Mouse (Mus musculus) stomach, embryonic 14.5 days (tissue): ENCODE results near the gene Nacc1. TPM values are rescaled to one million over a fixed set of nuclear protein-coding genes. Genes with fewer than 3 reads are reported as not detected.
A peak's percentile ranks its signal among the peaks of the same experiment; 100 is the strongest.

ENCODE experiments used
- ATAC-seq: fragments of 200-750 bp; cut with Nextera tagmentation; 2 replicates; pipeline ENCODE4 v1.8.0; 2017; ENCODE audit warnings: low read depth, moderate TSS enrichment; ENCODE audit not compliant: insufficient number of reproducible peaks, insufficient read depth, low FRiP score
- H3K27ac ChIP-seq: fragments of 300-500 bp; sonication (generic); 2 replicates; pipeline ENCODE4 v1.5.1; 2014; ENCODE audit warnings: mild to moderate bottlenecking, low read length, moderate library complexity, mixed read lengths
- H3K27me3 ChIP-seq: fragments of 300-500 bp; sonication (generic); 2 replicates; pipeline ENCODE4 v1.6.1; 2014; ENCODE audit warnings: low read length, control low read depth, mixed read lengths; ENCODE audit not compliant: control insufficient read depth, insufficient read depth
- H3K36me3 ChIP-seq: fragments of 300-500 bp; sonication (generic); 2 replicates; pipeline ENCODE4 v1.6.1; 2014; ENCODE audit warnings: mild to moderate bottlenecking, control low read depth, low read length, moderate library complexity, mixed read lengths; ENCODE audit not compliant: control insufficient read depth, insufficient read depth
- H3K4me1 ChIP-seq: fragments of 300-500 bp; sonication (generic); 2 replicates; pipeline ENCODE4 v1.6.1; 2014; ENCODE audit warnings: low read length, control low read depth, mixed read lengths; ENCODE audit not compliant: control insufficient read depth, insufficient read depth
- H3K4me2 ChIP-seq: fragments of 300-500 bp; sonication (generic); replicated peaks from 2 replicates; pipeline ENCODE4 v1.6.1; 2014; ENCODE audit warnings: low read depth, low read length, control low read depth
- H3K4me3 ChIP-seq: fragments of 300-500 bp; sonication (generic); 2 replicates; pipeline ENCODE4 v1.5.1; 2014; ENCODE audit warnings: low read depth, low read length, control low read depth
- H3K9ac ChIP-seq: fragments of 300-500 bp; sonication (generic); replicated peaks from 2 replicates; pipeline ENCODE4 v1.6.1; 2014; ENCODE audit warnings: low read depth, mild to moderate bottlenecking, control low read depth, low read length, moderate library complexity, mixed read lengths
- H3K9me3 ChIP-seq: fragments of 300-500 bp; sonication (generic); 2 replicates; pipeline ENCODE4 v1.6.1; 2016; ENCODE audit warnings: low read depth, low read length, control low read depth; ENCODE audit not compliant: control insufficient read depth
- WGBS: fragments of 180-500 bp; shearing (Covaris S2); extraction: QIAGEN DNeasy Blood & Tissue Kit; methylation state at CpG from one replicate; pipeline ENCODE4 v1.1.7; 2014; 5-methylcytosine and 5-hydroxymethylcytosine counted together
- polyA plus RNA-seq: library from polyadenylated mRNA; unstranded; fragments of >200 nt; fragmentation: Nextera tagmentation; extraction: Ambion mirVana; gene quantifications from 2 replicates; pipeline ENCODE4 v1.2.1, GENCODE M21; 2014

Nacc1 gene
- polyA plus RNA-seq, 1 experiment from 2014 or later: 25.7 TPM

- Histone ChIP-seq H3K27ac (no peak overlapping the region), H3K27me3 (no peaks in the 10 kb centered on the region), H3K4me1 (peaks cover 6% of the 10 kb centered on the region; the same call in 1 of the 2 replicates), H3K9me3 (no peaks in the 10 kb centered on the region), H3K4me3 (no peak overlapping the region), H3K4me2 (no peak overlapping the region), H3K36me3 (peaks cover 19% of the 10 kb centered on the region), H3K9ac (no peak overlapping the region)
- ATAC-seq: no peak
- WGBS: 83% methylated on average over 6 of the region's 6 CpGs
Observed at GRCm38 (mm10) chr8:84668731-84669485, 18.8 kb downstream of the Nacc1 start.

DNA sequence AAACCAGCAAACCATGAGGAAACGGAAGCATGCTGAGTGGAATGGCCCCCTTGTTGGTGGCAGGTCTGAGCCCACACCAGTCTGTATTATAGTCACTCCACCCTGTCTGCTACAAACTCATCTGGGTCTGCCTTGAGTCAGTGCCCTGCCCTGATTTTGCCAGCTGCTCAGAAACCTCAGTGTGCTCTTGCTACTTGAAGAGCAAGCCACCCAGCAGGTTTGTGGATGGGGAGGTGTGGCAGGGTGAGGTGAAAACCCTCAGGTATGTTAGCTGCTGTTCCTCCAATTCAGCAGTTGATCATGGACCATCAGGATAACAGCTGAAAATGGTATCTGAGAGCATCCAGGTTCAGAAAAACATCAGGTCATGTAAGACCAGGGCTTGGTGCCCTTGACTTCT is 19.6 kb downstream of the Nacc1 start:
- Histone ChIP-seq H3K9ac (no peak overlapping the region), H3K36me3 (peaks cover 12% of the 10 kb centered on the region), H3K27me3 (no peaks in the 10 kb centered on the region), H3K4me1 (peaks cover 10% of the 10 kb centered on the region; the same call in 1 of the 2 replicates), H3K27ac (no peak overlapping the region), H3K4me3 (no peak overlapping the region), H3K9me3 (no peaks in the 10 kb centered on the region), H3K4me2 (no peak overlapping the region)
- no peak for ATAC-seq
- WGBS: 75% methylated on average over 1 of the region's 1 CpGs

DNA sequence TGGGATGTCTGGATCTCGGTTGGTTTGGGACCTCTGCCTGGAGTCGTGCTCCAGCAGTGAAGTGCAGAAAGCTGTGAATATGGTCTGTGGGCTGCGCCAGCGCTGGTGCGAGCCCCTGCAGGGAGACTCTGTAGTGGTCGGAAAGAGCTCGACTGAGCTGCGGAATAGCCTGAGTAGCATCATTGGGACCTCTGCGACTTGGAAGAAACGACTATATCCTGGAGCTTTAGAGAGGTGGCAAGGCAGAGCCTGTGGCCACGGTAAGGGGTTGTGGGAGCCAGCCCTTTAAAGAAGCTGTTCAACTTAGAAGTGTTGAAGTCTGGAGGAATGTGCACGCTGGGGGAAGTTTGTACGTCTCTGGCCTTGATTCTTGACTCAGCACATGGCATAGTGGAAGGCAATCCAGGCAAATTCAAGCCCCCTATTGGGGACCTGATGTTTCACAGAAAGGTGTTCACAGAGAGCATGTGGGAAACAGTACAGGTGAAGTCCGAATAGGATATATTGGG is 22.2 kb downstream of the Nacc1 start:
- WGBS: 1% methylated on average over 14 of the region's 14 CpGs

GRCm38 (mm10) chr8:84664566-84665384 is 22.9 kb downstream of the Nacc1 start:
- WGBS: under 1% methylated on average over 29 of the region's 29 CpGs
- peak overlapping the region; percentile 98 for H3K4me3 ChIP-seq
- peak overlapping the region; percentile 66 for H3K4me2 ChIP-seq
- H3K27ac ChIP-seq: peak overlapping the region; percentile 96
- H3K9me3 ChIP-seq: no peaks in the 10 kb centered on the region
- peak; percentile 8; the same call in 1 of the 2 replicates for ATAC-seq
- H3K27me3 ChIP-seq: no peaks in the 10 kb centered on the region
- H3K36me3 ChIP-seq: no peaks in the 10 kb centered on the region; the same call in 1 of the 2 replicates
- H3K4me1 ChIP-seq: peaks cover 22% of the 10 kb centered on the region
- H3K9ac ChIP-seq: peak overlapping the region; percentile 54

More for the DNA sequence above, 22.2 kb downstream of the Nacc1 start:
- Histone ChIP-seq H3K9ac (peak overlapping the region; percentile 54), H3K4me2 (peak overlapping the region; percentile 66), H3K27ac (peak overlapping the region; percentile 96), H3K27me3 (no peaks in the 10 kb centered on the region), H3K4me1 (peaks cover 15% of the 10 kb centered on the region), H3K4me3 (peak overlapping the region; percentile 98), H3K36me3 (no peaks in the 10 kb centered on the region; the same call in 1 of the 2 replicates), H3K9me3 (no peaks in the 10 kb centered on the region)
- no peak for ATAC-seq

DNA sequence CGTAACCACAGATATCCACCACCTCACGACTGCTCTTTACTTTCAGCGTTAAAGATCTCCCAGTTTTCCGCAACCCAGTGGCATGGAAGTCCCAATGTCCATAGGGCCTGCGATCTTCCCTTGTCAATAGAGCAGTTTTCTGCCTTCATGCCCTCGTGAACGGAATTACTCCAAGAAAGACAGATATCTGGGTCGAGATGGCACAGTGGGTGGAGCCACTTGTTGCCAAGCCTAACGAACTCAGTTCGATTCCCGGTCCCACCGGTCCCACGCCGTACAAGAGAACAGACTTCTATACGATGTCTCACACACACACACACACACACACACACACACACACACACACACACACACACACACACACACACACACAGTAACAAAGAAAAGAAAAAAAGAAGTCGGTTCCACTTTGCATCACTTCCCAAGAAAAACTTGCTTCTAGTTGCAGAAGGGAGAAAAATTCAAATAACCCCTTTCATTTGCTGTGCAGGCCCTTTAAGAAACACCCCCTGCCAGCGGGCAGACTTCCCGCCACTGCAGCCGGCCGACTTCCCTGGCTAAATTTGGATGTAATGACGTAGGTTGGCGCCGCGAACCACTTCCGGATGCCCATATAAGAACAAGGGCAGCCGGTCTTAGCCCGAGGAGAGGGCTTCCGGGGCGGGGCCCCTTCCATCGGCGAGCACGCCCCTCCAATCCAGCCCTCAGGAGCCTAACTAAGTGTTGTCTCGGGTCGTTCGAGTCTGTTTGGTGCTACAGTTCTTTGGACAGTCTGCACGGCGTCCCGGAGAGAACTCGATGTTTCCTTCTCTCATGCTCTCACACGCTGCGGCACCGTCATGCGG is 24.0 kb downstream of the Nacc1 start:
- ATAC-seq: peak; percentile 84
- H3K4me3 ChIP-seq: peak overlapping the region; percentile 98
- H3K9me3 ChIP-seq: no peaks in the 10 kb centered on the region
- peak overlapping the region; percentile 66 for H3K4me2 ChIP-seq
- WGBS: 3% methylated on average over 43 of the region's 43 CpGs
- H3K9ac ChIP-seq: peak overlapping the region; percentile 92
- peaks cover 27% of the 10 kb centered on the region for H3K4me1 ChIP-seq
- H3K27me3 ChIP-seq: no peaks in the 10 kb centered on the region
- no peaks in the 10 kb centered on the region; the same call in 1 of the 2 replicates for H3K36me3 ChIP-seq
- H3K27ac ChIP-seq: peak overlapping the region; percentile 97

- under 1% methylated on average over 27 of the region's 27 CpGs for WGBS
- H3K4me2 ChIP-seq: peak within 1 kb of the TSS; percentile 66
- H3K27ac ChIP-seq: peak within 1 kb of the TSS; percentile 97
- H3K4me3 ChIP-seq: peak within 1 kb of the TSS; percentile 98
- H3K27me3 ChIP-seq: no peaks in the 10 kb centered on the region
- no peaks in the 10 kb centered on the region for H3K9me3 ChIP-seq
- peak; percentile 82 for ATAC-seq
- H3K9ac ChIP-seq: peak within 1 kb of the TSS; percentile 92
- no peaks in the 10 kb centered on the region for H3K36me3 ChIP-seq
- peaks cover 29% of the 10 kb centered on the region for H3K4me1 ChIP-seq
Observed at GRCm38 (mm10) chr8:84662581-84663065, 25.0 kb downstream of the Nacc1 start, which contains the start of gene Ier2. Gene Ier2, minus strand, starts transcription at chr8:84662852.

DNA sequence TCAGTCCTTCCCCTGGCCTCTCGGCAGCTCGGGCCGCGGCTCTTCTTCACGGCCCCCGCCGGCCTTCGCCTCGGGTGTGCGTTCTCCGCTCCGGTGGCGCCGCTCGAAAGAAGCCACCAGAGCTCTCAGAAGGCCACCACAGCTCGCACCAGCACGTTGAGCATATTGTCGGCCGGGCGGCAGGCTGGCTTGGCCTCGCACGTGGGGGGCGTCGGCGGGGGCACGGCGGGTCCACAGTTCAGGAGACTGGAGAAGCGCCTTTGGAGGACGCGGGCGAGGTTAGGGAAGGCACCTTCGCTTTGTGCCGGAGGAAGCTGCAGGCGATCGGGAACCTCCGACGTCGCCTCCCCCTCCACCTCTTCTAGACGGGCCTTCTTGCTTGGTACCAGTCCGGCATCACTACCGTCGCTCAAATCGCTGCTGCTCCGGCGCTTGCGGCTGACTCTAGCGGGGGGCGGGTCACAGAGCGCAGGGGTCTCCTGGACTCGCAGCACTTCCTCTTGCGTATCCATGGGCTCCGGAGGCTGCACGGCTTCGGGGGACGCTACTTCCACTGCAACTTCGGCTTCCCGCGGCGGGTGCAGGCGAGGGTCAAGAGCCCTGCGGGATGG is 25.6 kb downstream of the Nacc1 start:
- no peaks in the 10 kb centered on the region for H3K27me3 ChIP-seq
- H3K9ac ChIP-seq: peak overlapping the region; percentile 92
- H3K4me1 ChIP-seq: peaks cover 29% of the 10 kb centered on the region
- ATAC-seq: no peak
- no peaks in the 10 kb centered on the region for H3K9me3 ChIP-seq
- no peaks in the 10 kb centered on the region for H3K36me3 ChIP-seq
- H3K27ac ChIP-seq: peak overlapping the region; percentile 97
- WGBS: under 1% methylated on average over 61 of the region's 61 CpGs
- H3K4me3 ChIP-seq: peak overlapping the region; percentile 98
- H3K4me2 ChIP-seq: peak overlapping the region; percentile 66
